Mouse (Mus musculus) G1E (cell line): Measurements from ENCODE around the gene Gm9733.

Source experiments
- CTCF ChIP-seq: IDR thresholded peaks from 2 replicates; pipeline ENCODE4 v1.5.1; 2012; ENCODE audit warnings: low read depth, low read length, inconsistent platforms, mixed read lengths
- GATA1 ChIP-seq: IDR thresholded peaks from 2 replicates; pipeline ENCODE4 v1.6.1; 2012; ENCODE audit warnings: borderline replicate concordance, low read length, inconsistent platforms, mixed read lengths
- TAL1 ChIP-seq: conservative IDR thresholded peaks from 2 replicates; pipeline ENCODE4 v1.6.1; 2012; ENCODE audit warnings: low read depth, low read length, inconsistent platforms, mixed read lengths

- TF ChIP-seq CTCF (no peak), GATA1 (no peak), TAL1 (no peak)
Observed at GRCm38 (mm10) chr3:15284424-15285328, 47.4 kb downstream of the Gm9733 start.
